Mouse (Mus musculus) kidney, embryonic 16.5 days (tissue): ENCODE measurements around the gene Mboat2. TPM values are rescaled to one million over a fixed set of nuclear protein-coding genes. Genes with fewer than 3 reads are reported as not detected.

Source experiments
- ATAC-seq: fragments of 200-750 bp; cut with Nextera tagmentation; 2 replicates; pipeline ENCODE4 v1.8.0; 2017; ENCODE audit warnings: moderate TSS enrichment; ENCODE audit not compliant: low FRiP score, low TSS enrichment
- H3K27ac ChIP-seq: fragments of 300-500 bp; sonication (generic); 2 replicates; pipeline ENCODE4 v1.5.1; 2014; ENCODE audit warnings: low read length
- H3K27me3 ChIP-seq: fragments of 300-500 bp; sonication (generic); 2 replicates; pipeline ENCODE4 v1.6.1; 2014; ENCODE audit warnings: low read length, control low read depth, mixed read lengths; ENCODE audit not compliant: insufficient read depth
- H3K36me3 ChIP-seq: fragments of 300-500 bp; sonication (generic); 2 replicates; pipeline ENCODE4 v1.6.1; 2014; ENCODE audit warnings: low read length, control low read depth, mixed read lengths; ENCODE audit not compliant: insufficient read depth
- H3K4me1 ChIP-seq: fragments of 300-500 bp; sonication (generic); 2 replicates; pipeline ENCODE4 v1.6.1; 2014; ENCODE audit warnings: low read length, control low read depth, mixed read lengths; ENCODE audit not compliant: insufficient read depth
- H3K4me2 ChIP-seq: fragments of 300-500 bp; sonication (generic); replicated peaks from 2 replicates; pipeline ENCODE4 v1.6.1; 2014; ENCODE audit warnings: low read depth, low read length
- H3K4me3 ChIP-seq: fragments of 300-500 bp; sonication (generic); 2 replicates; pipeline ENCODE4 v1.5.1; 2014; ENCODE audit warnings: mild to moderate bottlenecking, low read length
- H3K9ac ChIP-seq: fragments of 300-500 bp; sonication (generic); replicated peaks from 2 replicates; pipeline ENCODE4 v1.6.1; 2014; ENCODE audit warnings: low read length
- H3K9me3 ChIP-seq: fragments of 300-500 bp; sonication (generic); 2 replicates; pipeline ENCODE4 v1.6.1; 2016; ENCODE audit warnings: low read length, control low read depth
- WGBS: fragments of 180-500 bp; shearing (Covaris S2); extraction: QIAGEN DNeasy Blood & Tissue Kit; methylation state at CpG from one replicate; pipeline ENCODE4 v1.1.7; 2014; 5-methylcytosine and 5-hydroxymethylcytosine counted together
- polyA plus RNA-seq: library from polyadenylated mRNA; unstranded; fragments of >200 nt; fragmentation: Nextera tagmentation; extraction: Ambion mirVana; gene quantifications from 2 replicates; pipeline ENCODE4 v1.2.1, GENCODE M21; 2015

The Mboat2 gene
- polyA plus RNA-seq, 1 experiment from 2014 or later = 44.7 TPM

DNA sequence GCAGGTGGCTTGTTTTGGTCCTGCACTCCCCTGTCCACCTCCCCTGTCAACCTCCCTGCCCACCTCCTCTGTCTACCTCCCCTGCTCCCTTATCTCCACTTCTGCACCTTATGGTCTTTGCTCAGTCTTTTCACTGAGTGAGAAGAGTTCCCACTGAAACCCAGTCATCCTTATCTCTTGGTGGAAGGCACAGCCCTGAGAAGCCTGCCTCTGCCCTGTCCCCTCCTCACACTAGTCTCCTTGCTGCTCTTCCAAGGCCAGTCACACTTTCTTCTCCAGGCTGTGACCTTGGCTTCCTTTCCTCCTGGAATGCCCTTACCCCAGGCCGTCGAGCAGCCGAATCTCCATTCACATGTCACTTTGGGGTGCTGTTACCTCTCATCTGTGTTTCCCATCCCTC is 100.1 kb downstream of the Mboat2 start:
- Histone ChIP-seq H3K36me3 (no peaks in the 10 kb centered on the region), H3K9me3 (no peaks in the 10 kb centered on the region), H3K4me1 (peaks cover 22% of the 10 kb centered on the region), H3K27ac (no peak overlapping the region), H3K9ac (no peak overlapping the region), H3K27me3 (no peaks in the 10 kb centered on the region), H3K4me3 (no peak overlapping the region), H3K4me2 (no peak overlapping the region)
- ATAC-seq = no peak
- WGBS = 58% methylated on average over 3 of the region's 3 CpGs

DNA sequence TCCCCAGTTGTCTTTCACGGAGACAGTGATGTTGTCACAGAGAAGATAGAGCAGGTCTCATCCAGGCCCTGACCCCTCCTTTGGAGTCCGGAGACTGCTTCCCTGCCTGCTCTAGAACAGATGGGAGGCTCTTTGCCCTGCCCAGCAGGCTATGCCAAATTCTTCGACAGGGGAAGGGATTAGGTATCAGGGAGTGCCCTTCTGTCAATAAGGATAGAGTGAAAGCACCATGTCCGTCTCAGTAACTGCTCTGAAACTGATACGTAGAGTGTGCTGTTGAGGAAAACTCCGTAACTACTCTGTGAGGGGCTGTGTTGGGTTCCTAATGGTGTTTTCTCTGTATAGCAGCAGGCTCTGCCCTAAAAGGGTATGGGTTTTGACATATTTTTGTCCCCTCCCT is 101.4 kb downstream of the Mboat2 start:
- Histone ChIP-seq H3K4me3 (no peak overlapping the region), H3K27me3 (no peaks in the 10 kb centered on the region), H3K36me3 (no peaks in the 10 kb centered on the region), H3K9me3 (no peaks in the 10 kb centered on the region), H3K4me1 (peaks cover 18% of the 10 kb centered on the region), H3K27ac (0 out of 2 replicates have a peak overlapping the region, but pooled peaks have one; percentile 29), H3K4me2 (no peak overlapping the region), H3K9ac (no peak overlapping the region)
- peak; percentile 84 for ATAC-seq
- WGBS = 52% methylated on average over 6 of the region's 6 CpGs

DNA sequence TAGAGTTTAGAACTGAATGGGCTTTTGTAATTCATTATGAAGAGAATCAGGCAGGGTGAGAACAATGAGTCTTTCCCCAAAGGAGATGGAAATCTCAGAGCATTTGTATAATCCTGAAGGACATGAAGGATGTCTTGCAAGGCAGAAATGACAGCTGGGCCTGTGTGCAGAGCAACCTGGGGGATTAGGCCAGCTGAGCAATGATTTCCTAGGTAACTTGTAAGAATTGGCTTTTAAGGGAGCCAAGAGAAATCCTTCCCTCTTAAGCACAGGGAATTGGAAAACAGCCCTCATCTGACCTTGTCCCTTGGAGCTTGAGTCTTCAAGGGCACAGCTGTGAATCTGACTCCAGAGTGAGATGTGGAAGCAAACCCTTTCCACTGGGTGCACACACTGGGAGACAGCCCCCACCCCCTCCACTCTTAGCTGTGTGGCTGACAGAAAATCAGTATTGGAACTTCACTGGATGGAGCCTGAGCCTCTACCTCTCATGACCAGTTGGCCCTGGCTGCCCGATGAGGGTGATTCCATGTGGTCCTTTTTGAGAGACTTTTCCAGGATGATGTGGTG is 102.6 kb downstream of the Mboat2 start:
- Histone ChIP-seq H3K27ac (peak overlapping the region; percentile 12; the same call in 1 of the 2 replicates), H3K4me2 (no peak overlapping the region), H3K9ac (no peak overlapping the region), H3K36me3 (no peaks in the 10 kb centered on the region), H3K4me3 (no peak overlapping the region), H3K4me1 (peaks cover 18% of the 10 kb centered on the region), H3K9me3 (no peaks in the 10 kb centered on the region), H3K27me3 (no peaks in the 10 kb centered on the region)
- 84% methylated on average over 1 of the region's 1 CpGs for WGBS
- no peak for ATAC-seq

DNA sequence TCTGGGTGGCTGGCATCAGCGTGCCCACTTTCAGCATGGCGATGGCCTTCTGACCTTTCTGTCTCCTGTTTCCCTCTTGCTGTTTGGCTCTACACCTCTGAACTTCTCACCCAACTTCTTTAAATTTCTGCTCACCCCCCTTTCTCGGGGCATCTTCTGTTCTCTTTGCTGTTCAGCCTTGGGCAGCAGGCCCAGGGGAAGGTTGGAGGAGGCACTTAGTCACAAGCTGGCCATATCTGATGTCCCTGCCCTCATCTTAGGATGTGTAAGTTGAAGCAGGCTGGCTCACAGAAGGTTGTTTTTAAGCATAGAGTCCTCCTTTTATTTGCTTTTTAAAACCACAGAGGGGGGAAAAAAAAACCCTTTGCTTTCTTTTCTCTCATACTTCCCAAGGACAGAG is 103.3 kb downstream of the Mboat2 start:
- Histone ChIP-seq H3K4me3 (no peak overlapping the region), H3K4me1 (peaks cover 12% of the 10 kb centered on the region), H3K36me3 (no peaks in the 10 kb centered on the region), H3K27me3 (no peaks in the 10 kb centered on the region), H3K4me2 (no peak overlapping the region), H3K9ac (no peak overlapping the region), H3K27ac (peak overlapping the region; percentile 12; the same call in 1 of the 2 replicates), H3K9me3 (no peaks in the 10 kb centered on the region)
- ATAC-seq = no peak
- 54% methylated on average over 3 of the region's 3 CpGs for WGBS

DNA sequence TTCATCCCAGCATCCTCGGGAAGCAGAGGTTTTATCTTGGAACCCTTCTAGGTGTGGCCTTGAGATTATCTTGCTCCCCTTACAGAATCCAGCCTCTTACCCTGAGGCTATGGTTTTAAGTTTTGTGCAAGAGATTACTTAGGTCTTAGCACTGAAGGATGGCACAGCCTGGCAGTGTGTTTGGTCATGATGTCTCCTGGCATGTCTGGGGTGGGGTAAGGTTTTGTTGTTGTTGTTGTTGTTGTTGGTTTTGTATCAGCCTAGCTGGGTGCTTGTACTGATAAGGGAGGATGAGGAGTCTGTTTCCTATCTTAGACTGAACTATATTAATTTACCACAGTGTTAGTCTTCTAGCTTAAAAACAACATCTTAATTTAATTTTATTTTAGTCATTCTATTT is 105.6 kb downstream of the Mboat2 start:
- no peak for ATAC-seq

DNA sequence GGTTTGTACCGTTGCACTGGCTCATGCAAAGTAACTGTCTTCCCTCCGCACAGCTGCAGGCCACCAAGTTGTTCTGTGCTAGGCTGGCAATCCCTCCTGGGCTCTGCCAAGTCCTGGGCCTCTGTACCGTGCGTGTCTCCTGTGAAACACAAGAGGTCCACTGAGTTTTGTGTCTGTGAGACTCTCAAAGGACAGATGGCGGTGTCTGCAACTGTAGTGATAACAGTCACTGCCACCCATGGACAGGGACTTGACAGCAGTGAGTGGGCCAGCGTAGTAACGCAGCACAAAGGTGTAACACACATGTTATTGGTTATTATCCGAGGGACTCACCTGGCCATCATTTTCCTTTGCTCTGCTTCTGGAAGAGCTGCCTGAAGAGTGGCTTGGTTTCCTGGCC is 108.7 kb downstream of the Mboat2 start:
- Histone ChIP-seq H3K9ac (no peak overlapping the region), H3K27ac (no peak overlapping the region), H3K9me3 (no peaks in the 10 kb centered on the region), H3K27me3 (no peaks in the 10 kb centered on the region), H3K36me3 (0 out of 2 replicates have a peak, but pooled peaks cover 10% of the 10 kb centered on the region), H3K4me3 (no peak overlapping the region), H3K4me1 (no peaks in the 10 kb centered on the region), H3K4me2 (no peak overlapping the region)
- ATAC-seq = no peak
- 93% methylated on average over 8 of the region's 8 CpGs for WGBS

More for the DNA sequence above, 105.6 kb downstream of the Mboat2 start:
- H3K9ac ChIP-seq = no peak overlapping the region
- no peaks in the 10 kb centered on the region for H3K27me3 ChIP-seq
- no peak overlapping the region for H3K4me2 ChIP-seq
- no peak overlapping the region for H3K4me3 ChIP-seq
- H3K9me3 ChIP-seq = no peaks in the 10 kb centered on the region
- H3K27ac ChIP-seq = no peak overlapping the region
- 0 out of 2 replicates have a peak, but pooled peaks cover 9% of the 10 kb centered on the region for H3K36me3 ChIP-seq
- H3K4me1 ChIP-seq = peaks cover 7% of the 10 kb centered on the region; the same call in 1 of the 2 replicates
- 70% methylated on average over 1 of the region's 1 CpGs for WGBS

DNA sequence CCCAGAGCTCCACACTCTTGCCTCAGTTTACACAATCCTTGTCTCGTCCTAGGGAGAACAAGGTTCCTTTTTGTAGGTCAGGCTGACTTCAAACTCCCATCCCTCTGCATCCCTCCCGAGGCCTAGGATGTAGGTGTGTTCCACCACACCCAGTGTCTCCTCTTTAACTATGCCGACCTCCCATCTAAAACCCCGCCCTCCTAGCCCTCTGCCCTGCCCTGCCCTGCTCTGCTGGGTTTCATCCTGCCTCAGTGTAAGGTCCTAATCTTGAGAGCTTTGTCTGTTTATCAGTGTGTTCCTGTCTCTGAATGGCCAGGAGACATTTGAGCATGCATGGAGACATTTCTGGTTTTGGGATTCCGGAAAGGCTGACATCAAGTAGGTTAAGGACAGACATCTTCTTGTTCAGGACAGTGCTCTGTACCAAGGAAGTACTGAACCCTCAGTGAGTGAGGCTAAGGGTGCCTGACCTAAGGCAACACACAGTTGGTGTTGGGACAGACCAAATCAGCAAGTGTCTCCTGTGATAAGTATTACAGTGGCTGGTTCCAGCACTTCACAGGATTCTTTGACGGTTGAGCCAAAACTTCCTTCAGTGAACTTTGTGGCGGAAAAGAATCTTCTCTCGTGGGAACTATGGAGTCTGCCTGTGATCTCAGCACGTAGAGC is 112.1 kb downstream of the Mboat2 start:
- WGBS = 78% methylated on average over 9 of the region's 9 CpGs
- no peak for ATAC-seq
- peaks cover 25% of the 10 kb centered on the region; the same call in 1 of the 2 replicates for H3K36me3 ChIP-seq
- no peaks in the 10 kb centered on the region for H3K27me3 ChIP-seq
- no peak overlapping the region for H3K4me2 ChIP-seq
- no peak overlapping the region for H3K9ac ChIP-seq
- no peak overlapping the region for H3K4me3 ChIP-seq
- H3K27ac ChIP-seq = no peak overlapping the region
- no peaks in the 10 kb centered on the region for H3K4me1 ChIP-seq
- H3K9me3 ChIP-seq = no peaks in the 10 kb centered on the region

DNA sequence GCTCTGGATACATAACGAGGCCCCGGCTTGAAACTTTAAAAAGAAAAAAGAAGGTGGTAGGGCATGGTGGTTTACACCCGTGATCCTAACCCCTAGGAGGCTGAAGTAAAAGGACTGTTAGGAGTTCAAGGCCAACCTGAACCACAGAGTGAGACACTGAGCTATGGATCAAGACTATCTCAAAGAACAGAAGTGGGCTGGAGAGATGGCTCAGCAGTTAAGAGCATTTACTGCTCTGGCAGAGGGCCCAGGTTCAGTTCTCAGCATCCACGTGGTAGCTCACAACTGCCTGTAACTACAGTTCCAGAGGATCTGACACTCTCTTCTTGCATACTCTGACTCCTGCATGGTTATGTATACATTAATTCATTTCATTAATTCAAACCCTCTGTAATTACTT is 112.7 kb downstream of the Mboat2 start:
- no peak for ATAC-seq

DNA sequence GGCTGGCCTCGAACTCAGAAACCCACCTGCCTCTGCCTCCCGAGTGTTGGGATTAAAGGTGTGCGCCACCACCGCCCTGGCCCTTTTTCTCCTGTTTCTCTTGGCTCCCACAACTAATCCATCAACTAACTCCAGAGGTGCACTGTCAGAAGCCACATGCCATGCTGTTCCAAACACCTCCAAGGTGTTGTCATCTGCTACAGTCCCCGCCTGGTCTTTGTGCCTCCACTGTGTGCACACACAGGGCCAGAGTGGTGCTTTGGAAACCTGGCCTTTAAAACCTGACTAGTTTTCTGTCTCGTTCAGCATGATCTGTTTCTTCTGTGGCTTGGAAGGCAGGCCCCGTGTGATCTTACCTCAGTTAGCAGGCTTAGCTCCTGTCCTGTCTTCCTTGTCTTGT is 113.9 kb downstream of the Mboat2 start:
- 87% methylated on average over 7 of the region's 7 CpGs for WGBS
- no peak overlapping the region for H3K27ac ChIP-seq
- ATAC-seq = no peak

More for the DNA sequence above, 112.7 kb downstream of the Mboat2 start:
- Histone ChIP-seq H3K27me3 (no peaks in the 10 kb centered on the region), H3K4me1 (no peaks in the 10 kb centered on the region), H3K36me3 (peaks cover 25% of the 10 kb centered on the region; the same call in 1 of the 2 replicates), H3K27ac (no peak overlapping the region), H3K4me3 (no peak overlapping the region), H3K9ac (no peak overlapping the region), H3K9me3 (no peaks in the 10 kb centered on the region), H3K4me2 (no peak overlapping the region)
- WGBS = 89% methylated on average over 4 of the region's 4 CpGs

DNA sequence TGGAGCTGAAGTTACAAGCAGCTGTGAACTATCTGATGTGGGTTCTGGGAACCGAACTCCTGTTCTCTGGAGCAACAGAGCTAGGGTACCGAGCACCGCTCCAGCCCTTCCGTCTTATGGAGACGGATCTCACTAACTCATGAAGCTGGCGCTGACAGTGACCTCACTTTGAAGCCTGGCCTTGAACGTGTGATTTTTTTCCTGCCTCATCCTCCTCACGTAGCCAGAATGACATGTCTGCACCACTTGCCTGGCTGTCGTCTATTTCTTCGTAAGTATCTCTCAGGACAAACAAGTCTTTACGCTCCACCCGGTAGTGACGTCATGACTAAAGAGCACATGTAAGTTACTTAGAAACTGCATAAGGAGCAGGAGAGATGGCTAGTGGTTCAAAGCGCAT is 116.4 kb downstream of the Mboat2 start:
- ATAC-seq = no peak
- Histone ChIP-seq H3K36me3 (peaks cover 29% of the 10 kb centered on the region), H3K9me3 (no peaks in the 10 kb centered on the region), H3K27me3 (no peaks in the 10 kb centered on the region), H3K9ac (no peak overlapping the region), H3K4me2 (no peak overlapping the region), H3K27ac (no peak overlapping the region), H3K4me3 (no peak overlapping the region), H3K4me1 (no peaks in the 10 kb centered on the region)
- WGBS = 91% methylated on average over 14 of the region's 14 CpGs

More for the DNA sequence above, 113.9 kb downstream of the Mboat2 start:
- Histone ChIP-seq H3K4me2 (no peak overlapping the region), H3K4me3 (no peak overlapping the region), H3K36me3 (peaks cover 22% of the 10 kb centered on the region; the same call in 1 of the 2 replicates), H3K27me3 (no peaks in the 10 kb centered on the region), H3K9me3 (no peaks in the 10 kb centered on the region), H3K9ac (no peak overlapping the region), H3K4me1 (no peaks in the 10 kb centered on the region)
